Mouse (Mus musculus): ENCODE measurements around the gene Cds1. TPM values are rescaled to one million over a fixed set of nuclear protein-coding genes. Genes with fewer than 3 reads are reported as not detected.

Gene Cds1
- 6.6 TPM for polyA plus RNA-seq (2014; fragmentation: Illumina TruSeq; extraction: RNeasy Lipid Tissue Mini Kit (QIAGEN cat#74804))

DNA sequence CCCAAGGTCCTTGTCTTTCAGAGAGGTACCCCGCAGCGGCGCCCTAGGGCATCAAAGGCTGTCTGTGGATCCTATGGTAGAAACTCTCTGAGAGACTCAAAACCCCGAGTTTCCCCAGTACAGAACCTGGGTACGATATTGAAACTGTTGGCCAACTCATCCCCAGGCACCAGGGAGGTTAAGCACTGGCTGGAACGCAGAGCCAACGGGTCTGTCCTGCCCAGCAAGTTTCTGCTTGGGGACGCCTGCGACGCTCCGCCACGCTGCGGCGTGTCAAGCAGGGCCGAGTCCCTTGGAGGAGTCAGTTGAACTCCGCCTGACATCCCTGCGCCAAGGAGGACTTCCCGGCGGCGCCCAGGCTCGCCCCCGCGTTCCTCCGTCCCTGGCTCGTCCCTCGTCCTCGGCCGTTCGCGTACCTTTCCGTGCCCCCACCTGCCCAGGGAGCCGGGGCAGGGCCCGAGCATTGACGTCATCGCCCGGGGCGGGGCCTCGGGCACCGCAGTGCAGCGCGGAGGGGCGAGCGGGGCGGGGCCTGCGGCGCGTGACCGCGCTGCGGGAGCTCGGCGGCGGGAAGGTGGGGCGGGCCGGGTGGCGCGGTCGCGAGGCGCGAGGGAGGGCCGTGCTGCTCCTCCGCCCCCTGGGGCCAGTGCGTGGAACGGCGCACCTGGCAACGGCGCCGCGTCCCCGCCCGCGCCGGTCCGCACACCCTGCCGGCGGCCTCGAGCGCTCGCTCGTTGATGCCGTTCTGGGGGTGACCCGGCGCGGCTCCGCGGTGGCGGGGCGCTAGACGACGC is at the start of gene Cds1:
Cds1 (plus strand) TSS at position 577 of the 794 bp plus-strand sequence.

Other genes with a start within 250 kb of the Cds1 start
- gene Nkx6-1, start 100.1 kb upstream of the Cds1 start, polyA plus RNA-seq (2014; fragmentation: Illumina TruSeq; extraction: RNeasy Lipid Tissue Mini Kit (QIAGEN cat#74804)) = not detected

All from ovary, adult 10 weeks (tissue).